Mouse (Mus musculus): ENCODE results near the gene Hrh3.

- no peak for TF ChIP-seq POLR2A (IDR thresholded peaks at IDR 0.05; ENCODE audit: low read depth, low read length)
- no peak for TF ChIP-seq CTCF (conservative IDR thresholded peaks at IDR 0.05; ENCODE audit: insufficient read depth, insufficient read length, low read depth, low read length)
These were observed 14.6 kb upstream of the Hrh3 start, which contains the start of gene Osbpl2 for GRCm38 (mm10) chr2:180118661-180119438.
